Mouse (Mus musculus) testis, adult 2 months (tissue): Measurements from ENCODE around the gene Dip2a.

ENCODE experiments used
- CTCF ChIP-seq: fragments of 200-500 bp; IDR thresholded peaks from 2 replicates; pipeline ENCODE4 v1.5.1; 2012; ENCODE audit warnings: low read depth, mild to moderate bottlenecking, inconsistent platforms, low read length, moderate library complexity; ENCODE audit not compliant: control insufficient read depth, insufficient read depth, insufficient replicate concordance
- POLR2A ChIP-seq: fragments of 200-500 bp; IDR thresholded peaks from 2 replicates; pipeline ENCODE4 v1.6.1; 2012; ENCODE audit warnings: low read depth, mild to moderate bottlenecking, inconsistent platforms, low read length, moderate library complexity; ENCODE audit not compliant: control insufficient read depth

- no peak for TF ChIP-seq CTCF
- TF ChIP-seq POLR2A: no peak
Measured at GRCm38 (mm10) chr10:76250870-76251269, 94.2 kb downstream of the Dip2a start.
